Mouse (Mus musculus): ENCODE measurements around the gene Ptp4a2. TPM values are rescaled to one million over a fixed set of nuclear protein-coding genes. Genes with fewer than 3 reads are reported as not detected.
"Not testable (repeated sequence)": the region's sequence is repeated elsewhere in the genome, so short reads cannot be mapped to it uniquely, and the experiment has no call there.

Gene Ptp4a2
- 100 to 1,000 TPM; 133 to 141 TPM for total RNA-seq (2021)

- DNase-seq, result no peak
- intact Hi-C loops (cut with DNase I), result no loop called here
Observed at GRCm38 (mm10) chr4:129810798-129811604, at the start of gene Ptp4a2. Ptp4a2 (plus strand) TSS chr4:129811219.

- no peak for DNase-seq
- intact Hi-C loops (cut with DNase I), result no loop called here
Observed at GRCm38 (mm10) chr4:129761606-129762005, 49.4 kb upstream of the Ptp4a2 start.

- intact Hi-C loops (cut with DNase I), result not testable (repeated sequence)
Observed at GRCm38 (mm10) chr4:129762496-129762895, 48.5 kb upstream of the Ptp4a2 start.

GRCm38 (mm10) chr4:129765351-129765750 lies 45.7 kb upstream of the Ptp4a2 start:
- DNase-seq, result no peak
- intact Hi-C loops (cut with DNase I), result no loop called here

More at GRCm38 (mm10) chr4:129762496-129762895, 48.5 kb upstream of the Ptp4a2 start:
- DNase-seq, result not testable (repeated sequence)

- intact Hi-C loops (cut with DNase I), result no loop called here
Observed at GRCm38 (mm10) chr4:129767782-129768181, 43.2 kb upstream of the Ptp4a2 start.

GRCm38 (mm10) chr4:129768742-129769141 lies 42.3 kb upstream of the Ptp4a2 start:
- DNase-seq; intact Hi-C loops (cut with DNase I): not testable (repeated sequence)

More at GRCm38 (mm10) chr4:129767782-129768181, 43.2 kb upstream of the Ptp4a2 start:
- DNase-seq, result peak; percentile 30

GRCm38 (mm10) chr4:129770600-129770999 lies 40.4 kb upstream of the Ptp4a2 start:
- DNase-seq, result no peak
- intact Hi-C loops (cut with DNase I), result no loop called here

- intact Hi-C loops (cut with DNase I), result no loop called here
- DNase-seq, result no peak
Observed at GRCm38 (mm10) chr4:129771314-129771671, 39.7 kb upstream of the Ptp4a2 start.

GRCm38 (mm10) chr4:129771672-129772521 lies 39.1 kb upstream of the Ptp4a2 start:
- intact Hi-C loops (cut with DNase I), result no loop called here
- peak; percentile 49 for DNase-seq

GRCm38 (mm10) chr4:129781881-129782675 lies 28.9 kb upstream of the Ptp4a2 start:
- DNase-seq, result peak; percentile 78
- intact Hi-C loops (cut with DNase I), result loop anchor here (10.0 kb wide), 2 partner anchors 153 to 413 kb away; no protein-coding TSS in a partner anchor

GRCm38 (mm10) chr4:129782857-129783331 lies 28.1 kb upstream of the Ptp4a2 start:
- intact Hi-C loops (cut with DNase I), result loop anchor here (10.0 kb wide), 2 partner anchors 152 to 412 kb away; no protein-coding TSS in a partner anchor
- peak; percentile 13 for DNase-seq

GRCm38 (mm10) chr4:129783506-129783905 lies 27.5 kb upstream of the Ptp4a2 start:
- DNase-seq, result no peak
- intact Hi-C loops (cut with DNase I), result loop anchor here (10.0 kb wide), 2 partner anchors 151 to 411 kb away; no protein-coding TSS in a partner anchor

- intact Hi-C loops (cut with DNase I), result loop anchor here (5.0 to 10.0 kb wide), 3 partner anchors 150 to 410 kb away; no protein-coding TSS in a partner anchor
- peak; percentile 55 for DNase-seq
Observed at GRCm38 (mm10) chr4:129785178-129785577, 25.8 kb upstream of the Ptp4a2 start.

- intact Hi-C loops (cut with DNase I), result loop anchor here (5.0 to 10.0 kb wide), 3 partner anchors 146 to 406 kb away; no protein-coding TSS in a partner anchor
- DNase-seq, result no peak
Observed at GRCm38 (mm10) chr4:129788693-129789092, 22.3 kb upstream of the Ptp4a2 start.

GRCm38 (mm10) chr4:129789635-129790034 lies 21.4 kb upstream of the Ptp4a2 start:
- intact Hi-C loops (cut with DNase I), result loop anchor here (5.0 to 10.0 kb wide), 3 partner anchors 145 to 405 kb away; no protein-coding TSS in a partner anchor

GRCm38 (mm10) chr4:129790475-129790874 lies 20.5 kb upstream of the Ptp4a2 start:
- DNase-seq, result no peak
- intact Hi-C loops (cut with DNase I), result no loop called here

More at GRCm38 (mm10) chr4:129789635-129790034, 21.4 kb upstream of the Ptp4a2 start:
- no peak for DNase-seq

GRCm38 (mm10) chr4:129791399-129791798 lies 19.6 kb upstream of the Ptp4a2 start:
- intact Hi-C loops (cut with DNase I), result no loop called here
- DNase-seq, result peak; percentile 5

- intact Hi-C loops (cut with DNase I), result no loop called here
Observed at GRCm38 (mm10) chr4:129792666-129793202, 18.3 kb upstream of the Ptp4a2 start.

GRCm38 (mm10) chr4:129793713-129794329 lies 17.2 kb upstream of the Ptp4a2 start:
- DNase-seq, result no peak
- intact Hi-C loops (cut with DNase I), result no loop called here

More at GRCm38 (mm10) chr4:129792666-129793202, 18.3 kb upstream of the Ptp4a2 start:
- no peak for DNase-seq

All from left cerebral cortex, postnatal 4 days (tissue).